Mouse (Mus musculus): Measurements from ENCODE around the gene Ehd4. TPM values are rescaled to one million over a fixed set of nuclear protein-coding genes. Genes with fewer than 3 reads are reported as not detected.

Gene Ehd4
- total and polyA plus RNA-seq, 3 experiments: 15.8 to 35.5 TPM; not detected in 1

DNA sequence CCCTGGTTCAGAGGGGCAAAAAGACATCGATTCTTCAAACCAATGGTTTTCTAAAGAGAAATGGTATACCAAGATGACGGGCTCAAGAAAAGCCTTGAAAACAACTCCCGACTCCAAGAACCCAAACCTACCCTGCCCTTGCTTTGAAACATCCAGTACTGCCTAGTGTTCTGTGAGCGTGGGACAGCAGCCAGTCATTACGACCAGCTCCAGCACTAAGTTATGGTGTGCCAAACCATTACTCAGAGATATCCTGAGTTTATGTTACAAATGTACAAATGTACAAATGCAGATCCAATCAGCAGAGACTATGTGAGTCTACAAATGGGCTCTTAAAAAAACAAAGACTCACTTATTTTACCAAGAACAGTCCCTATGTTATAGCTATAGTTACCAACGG is 40.9 kb downstream of the Ehd4 start:
- no peak overlapping the region for H3K4me3 ChIP-seq (ENCODE audit: control insufficient read depth in 1 of 2, insufficient read depth in 1 of 2, low read depth in 2 of 2, low read length in 2 of 2)
- H3K79me2 ChIP-seq (ENCODE audit: control insufficient read depth, insufficient read depth, low read length, poor library complexity): no peaks in the 10 kb centered on the region
- TF ChIP-seq TAL1 (IDR thresholded peaks at IDR 0.05; ENCODE audit: low read length) (no peak), JUND (IDR thresholded peaks at IDR 0.05; ENCODE audit: low read depth, low read length) (no peak), GABPA (IDR thresholded peaks at IDR 0.05; ENCODE audit: low read depth, low read length) (no peak), BHLHE40 (IDR thresholded peaks at IDR 0.05; ENCODE audit: borderline replicate concordance, low read depth, low read length) (no peak), POLR2AphosphoS2 (IDR thresholded peaks at IDR 0.05; ENCODE audit: low read length) (no peak), USF1 (IDR thresholded peaks at IDR 0.05; ENCODE audit: low read depth, low read length) (no peak), MAX (IDR thresholded peaks at IDR 0.05; ENCODE audit: low read length) (no peak), ZMIZ1 (IDR thresholded peaks at IDR 0.05; ENCODE audit: low read depth, low read length) (no peak), MYB (IDR thresholded peaks at IDR 0.05; ENCODE audit: low read depth, low read length) (no peak), MEF2A (IDR thresholded peaks at IDR 0.05; ENCODE audit: extremely low read depth, insufficient replicate concordance, low read depth, low read length, poor library complexity, severe bottlenecking) (no peak), EP300 (IDR thresholded peaks at IDR 0.05; ENCODE audit: low read depth in 1 of 2, low read length in 2 of 2) (no peak), HCFC1 (IDR thresholded peaks at IDR 0.05; ENCODE audit: low read depth, low read length) (no peak), POLR2A (IDR thresholded peaks at IDR 0.05; ENCODE audit: control insufficient read depth in 1 of 2, insufficient read depth in 1 of 2, low read depth in 1 of 2, low read length in 2 of 2, poor library complexity in 1 of 2) (no peak), POLR2AphosphoS5 (IDR thresholded peaks at IDR 0.05; ENCODE audit: borderline replicate concordance, low read depth, low read length) (no peak), RAD21 (IDR thresholded peaks at IDR 0.05; ENCODE audit: low read depth, low read length) (no peak), MAZ (IDR thresholded peaks at IDR 0.05; ENCODE audit: low read depth, low read length) (no peak), ETS1 (IDR thresholded peaks at IDR 0.05; ENCODE audit: low read depth, low read length) (no peak)

DNA sequence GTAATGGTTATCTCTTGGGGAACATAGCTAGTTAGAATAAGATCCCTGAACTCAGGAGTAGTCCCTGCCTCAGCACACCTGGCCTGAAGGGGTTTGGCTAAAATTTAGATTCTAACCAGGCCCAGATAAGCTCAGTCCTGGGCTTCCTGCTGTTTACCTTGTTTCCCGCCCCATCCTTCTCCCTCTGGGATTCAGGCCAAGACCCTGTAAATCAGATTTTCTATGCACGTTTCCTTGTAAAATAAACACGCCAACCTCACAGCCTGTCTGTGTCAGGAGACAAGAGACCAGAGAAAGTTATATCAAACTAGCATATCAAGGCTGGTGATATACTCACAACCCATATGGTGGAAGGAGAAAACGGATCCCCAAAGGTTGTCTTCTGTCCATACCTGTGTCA is 42.8 kb downstream of the Ehd4 start:
- no peak overlapping the region for H3K4me3 ChIP-seq (ENCODE audit: control insufficient read depth in 1 of 2, insufficient read depth in 1 of 2, low read depth in 2 of 2, low read length in 2 of 2)
- peaks cover 0 to 2% of the 10 kb centered on the region in 2 experiments; a peak in 2 of 4 replicates for H3K4me1 ChIP-seq (ENCODE audit: control insufficient read depth in 1 of 2, insufficient read depth in 2 of 2, low read length in 2 of 2)
- no peak overlapping the region for H3K27ac ChIP-seq (ENCODE audit: control insufficient read depth, low read depth, low read length)
- H3K36me3 ChIP-seq (ENCODE audit: control insufficient read depth in 1 of 2, insufficient read depth in 2 of 2, low read length in 2 of 2): no peaks in the 10 kb centered on the region; a peak in 1 of 4 replicates
- H3K9me3 ChIP-seq (replicated peaks; ENCODE audit: insufficient read depth, low read length): no peaks in the 10 kb centered on the region
- TF ChIP-seq POLR2A (IDR thresholded peaks at IDR 0.05; ENCODE audit: control insufficient read depth in 1 of 2, insufficient read depth in 1 of 2, low read depth in 1 of 2, low read length in 2 of 2, poor library complexity in 1 of 2) (no peak), SMC3 (IDR thresholded peaks at IDR 0.05; ENCODE audit: low read depth, low read length) (no peak), KAT2A (conservative IDR thresholded peaks at IDR 0.05; ENCODE audit: low read depth, low read length) (no peak)
- DNase-seq (ENCODE audit: low read depth, low spot score): no peak
- no peak overlapping the region for H3K9ac ChIP-seq (ENCODE audit: control insufficient read depth, low read depth, low read length, poor library complexity, severe bottlenecking)
- no peaks in the 10 kb centered on the region for H3K27me3 ChIP-seq (ENCODE audit: control insufficient read depth in 1 of 2, insufficient read depth in 2 of 2, low read length in 2 of 2)
- no peaks in the 10 kb centered on the region for H3K79me2 ChIP-seq (ENCODE audit: control insufficient read depth, insufficient read depth, low read length, poor library complexity)

More for the DNA sequence above, 40.9 kb downstream of the Ehd4 start:
- Histone ChIP-seq H3K4me1 (ENCODE audit: control insufficient read depth in 1 of 2, insufficient read depth in 2 of 2, low read length in 2 of 2) (peaks cover 0 to 14% of the 10 kb centered on the region in 2 experiments; a peak in 2 of 4 replicates), H3K9ac (ENCODE audit: control insufficient read depth, low read depth, low read length, poor library complexity, severe bottlenecking) (no peak overlapping the region), H3K36me3 (ENCODE audit: control insufficient read depth in 1 of 2, insufficient read depth in 2 of 2, low read length in 2 of 2) (peaks cover 0 to 5% of the 10 kb centered on the region in 2 experiments; a peak in 2 of 4 replicates), H3K27me3 (ENCODE audit: control insufficient read depth in 1 of 2, insufficient read depth in 2 of 2, low read length in 2 of 2) (no peaks in the 10 kb centered on the region), H3K9me3 (replicated peaks; ENCODE audit: insufficient read depth, low read length) (no peaks in the 10 kb centered on the region), H3K27ac (ENCODE audit: control insufficient read depth, low read depth, low read length) (no peak overlapping the region)
- no peak for DNase-seq (ENCODE audit: low read depth, low spot score)
